Mouse (Mus musculus): ENCODE data around the gene Tbc1d10c. TPM values are rescaled to one million over a fixed set of nuclear protein-coding genes. Genes with fewer than 3 reads are reported as not detected.
"Not testable (repeated sequence)": the region's sequence is repeated elsewhere in the genome, so short reads cannot be mapped to it uniquely, and the experiment has no call there.

The Tbc1d10c gene
- polyA plus RNA-seq, 1 experiment from 2014 or later, result 2.3 TPM

DNA sequence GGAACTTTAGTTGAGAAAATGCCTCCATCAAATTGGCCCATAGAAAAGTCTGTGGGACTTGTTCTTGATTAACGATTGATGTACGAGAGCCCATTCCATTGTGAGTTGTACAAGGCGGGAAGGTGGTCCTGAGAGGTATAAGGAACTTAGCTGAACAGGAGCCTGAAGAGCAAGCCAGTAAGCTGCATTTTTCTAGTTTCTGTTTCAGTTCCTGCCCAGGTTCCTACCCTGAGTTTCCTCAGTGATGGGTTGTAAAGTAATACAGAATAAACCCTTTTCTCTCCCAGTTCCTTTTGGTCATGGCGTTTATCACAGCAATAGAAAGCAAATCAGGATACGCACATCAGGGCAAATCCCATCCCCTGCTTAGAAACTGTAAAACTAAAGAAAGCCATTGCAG is 53.2 kb downstream of the Tbc1d10c start:
- Histone ChIP-seq H3K36me3 (ENCODE audit: control insufficient read depth, insufficient read depth, low read length) (no peaks in the 10 kb centered on the region), H3K9ac (ENCODE audit: low read length) (no peak overlapping the region), H3K27ac (replicated peaks) (no peak overlapping the region), H3K4me2 (replicated peaks; ENCODE audit: low read depth) (no peak overlapping the region), H3K9me3 (ENCODE audit: control insufficient read depth, low read length) (no peaks in the 10 kb centered on the region), H3K4me1 (replicated peaks; ENCODE audit: control insufficient read depth, insufficient read depth) (no peaks in the 10 kb centered on the region), H3K4me3 (ENCODE audit: low read depth, low read length) (no peak overlapping the region), H3K27me3 (ENCODE audit: control insufficient read depth, insufficient read depth, low read length) (no peaks in the 10 kb centered on the region)
- no peak for DNase-seq (ENCODE audit: low spot score)
- no peak for ATAC-seq (ENCODE audit: low FRiP score, low TSS enrichment)
- TF ChIP-seq CTCF (IDR thresholded peaks at IDR 0.05; ENCODE audit: low read depth) (no peak), EP300 (optimal IDR thresholded peaks at IDR 0.05) (no peak)
- WGBS, result 76% methylated on average over 5 of the region's 5 CpGs

DNA sequence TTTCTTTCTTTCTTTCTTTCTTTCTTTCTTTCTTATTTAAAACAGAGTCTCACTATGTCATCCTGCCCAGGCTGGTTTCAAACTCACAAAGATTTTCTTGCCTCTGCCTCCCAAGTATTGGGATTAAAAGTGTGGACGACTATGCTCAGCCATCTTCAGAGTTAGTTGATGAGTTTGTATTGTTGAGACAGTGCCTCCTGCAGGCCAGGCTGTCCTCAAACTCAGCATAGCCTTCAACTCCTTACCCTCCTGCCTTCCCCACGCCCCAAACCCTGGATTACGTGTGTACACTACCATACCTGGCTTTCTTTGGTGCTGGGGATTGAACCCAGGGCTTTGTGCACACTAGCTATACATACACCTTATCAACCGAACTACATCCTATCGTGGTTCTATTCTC is 54.6 kb downstream of the Tbc1d10c start:
- WGBS, result 80% methylated on average over 5 of the region's 5 CpGs
- no peak for DNase-seq (ENCODE audit: low spot score)
- H3K27me3 ChIP-seq (ENCODE audit: control insufficient read depth, insufficient read depth, low read length), result no peaks in the 10 kb centered on the region

DNA sequence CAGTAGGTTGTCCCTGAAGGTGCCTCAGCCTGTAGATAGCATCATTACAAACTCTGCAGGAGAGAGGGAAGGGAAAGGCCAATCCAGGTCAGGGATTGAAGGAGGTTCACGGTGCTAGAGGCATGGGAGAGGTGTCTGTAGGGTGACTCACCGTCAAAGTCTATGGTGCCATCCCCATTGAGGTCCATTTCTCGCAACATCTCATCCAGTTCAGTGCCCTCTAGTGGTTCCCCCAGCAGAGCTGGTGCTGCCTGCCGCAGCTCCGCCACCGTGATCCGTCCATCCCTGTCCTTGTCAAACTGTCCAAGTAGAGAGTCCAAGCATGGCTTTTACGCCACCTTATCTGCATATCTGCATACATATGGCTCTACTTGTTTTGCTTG is 55.1 kb downstream of the Tbc1d10c start:
- TF ChIP-seq CTCF (IDR thresholded peaks at IDR 0.05; ENCODE audit: low read depth), result peak; percentile 61
- H3K27ac ChIP-seq (replicated peaks); H3K27me3 ChIP-seq (ENCODE audit: control insufficient read depth, insufficient read depth, low read length); H3K4me2 ChIP-seq (replicated peaks; ENCODE audit: low read depth); DNase-seq (ENCODE audit: low spot score); H3K9me3 ChIP-seq (ENCODE audit: control insufficient read depth, low read length); H3K9ac ChIP-seq (ENCODE audit: low read length); H3K4me1 ChIP-seq (replicated peaks; ENCODE audit: control insufficient read depth, insufficient read depth); H3K36me3 ChIP-seq (ENCODE audit: control insufficient read depth, insufficient read depth, low read length); H3K4me3 ChIP-seq (ENCODE audit: low read depth, low read length): not testable (repeated sequence)
- peak; percentile 53 for ATAC-seq (ENCODE audit: low FRiP score, low TSS enrichment)
- WGBS, result 10% methylated on average over 7 of the region's 8 CpGs

More for the DNA sequence above, 54.6 kb downstream of the Tbc1d10c start:
- Histone ChIP-seq H3K4me2 (replicated peaks; ENCODE audit: low read depth) (no peak overlapping the region), H3K4me1 (replicated peaks; ENCODE audit: control insufficient read depth, insufficient read depth) (no peaks in the 10 kb centered on the region), H3K36me3 (ENCODE audit: control insufficient read depth, insufficient read depth, low read length) (peaks cover 6% of the 10 kb centered on the region), H3K9ac (ENCODE audit: low read length) (no peak overlapping the region), H3K27ac (replicated peaks) (no peak overlapping the region), H3K4me3 (ENCODE audit: low read depth, low read length) (no peak overlapping the region), H3K9me3 (ENCODE audit: control insufficient read depth, low read length) (no peaks in the 10 kb centered on the region)
- TF ChIP-seq EP300 (optimal IDR thresholded peaks at IDR 0.05), result no peak
- peak; percentile 31 for TF ChIP-seq CTCF (IDR thresholded peaks at IDR 0.05; ENCODE audit: low read depth)
- ATAC-seq (ENCODE audit: low FRiP score, low TSS enrichment), result no peak

DNA sequence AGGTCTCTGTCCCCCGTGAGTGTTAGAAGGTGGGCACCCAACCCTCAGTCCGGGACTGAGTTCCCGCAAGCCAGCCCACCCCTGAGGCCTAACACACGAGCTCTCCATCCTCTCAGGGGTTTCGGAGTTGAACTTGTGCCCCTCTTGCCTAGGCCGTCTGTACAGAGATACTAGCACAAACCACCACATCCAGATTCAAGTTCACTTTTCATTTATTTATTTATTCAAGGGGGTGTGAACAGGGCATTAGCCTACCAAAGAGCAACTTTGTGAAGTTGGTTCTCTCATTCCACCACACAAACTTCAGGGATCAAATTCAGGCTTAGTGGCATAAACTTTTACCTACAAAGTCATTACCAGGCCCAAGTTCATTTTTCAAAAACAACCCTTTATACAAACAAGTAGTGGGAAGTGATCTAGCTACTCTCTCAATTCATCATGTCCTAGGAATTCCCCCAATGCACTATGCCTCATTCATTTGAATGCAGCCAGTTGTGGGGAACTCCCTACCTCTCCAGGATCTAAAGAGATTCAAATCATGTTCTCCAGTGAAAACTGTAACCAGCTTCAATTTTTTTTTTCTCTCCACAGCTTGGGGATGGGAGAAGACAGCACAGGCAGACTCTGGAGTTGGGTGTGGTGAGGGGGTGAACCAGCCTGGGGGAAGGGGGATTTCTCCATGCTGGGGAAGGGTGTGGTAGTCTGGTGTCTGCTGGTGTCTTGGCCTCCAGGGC is 55.7 kb downstream of the Tbc1d10c start:
- H3K27me3 ChIP-seq (ENCODE audit: control insufficient read depth, insufficient read depth, low read length); ATAC-seq (ENCODE audit: low FRiP score, low TSS enrichment); H3K4me2 ChIP-seq (replicated peaks; ENCODE audit: low read depth); H3K4me3 ChIP-seq (ENCODE audit: low read depth, low read length); H3K27ac ChIP-seq (replicated peaks); H3K36me3 ChIP-seq (ENCODE audit: control insufficient read depth, insufficient read depth, low read length); H3K4me1 ChIP-seq (replicated peaks; ENCODE audit: control insufficient read depth, insufficient read depth); DNase-seq (ENCODE audit: low spot score); H3K9me3 ChIP-seq (ENCODE audit: control insufficient read depth, low read length); H3K9ac ChIP-seq (ENCODE audit: low read length): not testable (repeated sequence)
- WGBS, result 78% methylated on average over 6 of the region's 6 CpGs

DNA sequence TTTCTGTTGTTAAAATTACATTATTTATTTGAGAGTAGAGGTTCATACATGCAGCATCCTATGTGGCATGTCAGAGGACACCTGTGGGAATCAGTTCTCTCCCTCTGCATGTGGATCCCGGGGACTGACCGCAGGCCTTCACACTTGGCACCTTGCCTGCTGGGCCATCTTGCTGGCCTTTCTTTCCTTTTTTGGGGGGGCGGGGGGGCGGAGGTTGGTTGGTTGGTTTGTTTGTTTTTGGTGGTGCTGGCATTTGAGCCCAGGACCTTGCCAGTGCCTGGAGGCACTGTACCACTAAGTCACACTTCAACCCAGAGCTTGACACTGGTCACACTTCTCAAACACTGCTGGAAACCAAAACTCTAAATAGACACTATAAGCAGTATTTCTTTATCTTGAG is 56.7 kb downstream of the Tbc1d10c start:
- Histone ChIP-seq H3K27me3 (ENCODE audit: control insufficient read depth, insufficient read depth, low read length) (no peaks in the 10 kb centered on the region), H3K4me2 (replicated peaks; ENCODE audit: low read depth) (no peak overlapping the region), H3K36me3 (ENCODE audit: control insufficient read depth, insufficient read depth, low read length) (peaks cover 14% of the 10 kb centered on the region), H3K9me3 (ENCODE audit: control insufficient read depth, low read length) (no peaks in the 10 kb centered on the region), H3K27ac (replicated peaks) (no peak overlapping the region), H3K4me3 (ENCODE audit: low read depth, low read length) (no peak overlapping the region), H3K4me1 (replicated peaks; ENCODE audit: control insufficient read depth, insufficient read depth) (no peaks in the 10 kb centered on the region), H3K9ac (ENCODE audit: low read length) (no peak overlapping the region)
- TF ChIP-seq CTCF (IDR thresholded peaks at IDR 0.05; ENCODE audit: low read depth) (no peak), EP300 (optimal IDR thresholded peaks at IDR 0.05) (no peak)
- ATAC-seq (ENCODE audit: low FRiP score, low TSS enrichment) (no peak), DNase-seq (ENCODE audit: low spot score) (no peak)
- WGBS, result 90% methylated on average over 4 of the region's 4 CpGs

Small RNAs within 50 kb of the gene (microRNA-seq; reads per million reads assigned to microRNA genes)
- not detected for gene Gm26115

Other genes with a start within 250 kb of the Tbc1d10c start
- 1.1 TPM in 2 replicates for gene Aldh3b3, start 232.6 kb downstream of the Tbc1d10c start, polyA plus RNA-seq (2015; fragmentation: Nextera tagmentation; extraction: Ambion mirVana)
- gene Aldh3b2, start 219.0 kb downstream of the Tbc1d10c start, polyA plus RNA-seq (2015; fragmentation: Nextera tagmentation; extraction: Ambion mirVana), result 75.8 and 84.1 TPM in 2 replicates
- 9.9 TPM in 2 replicates for gene Acy3, start 204.7 kb downstream of the Tbc1d10c start, polyA plus RNA-seq (2015; fragmentation: Nextera tagmentation; extraction: Ambion mirVana)
- gene Tbx10, start 198.5 kb downstream of the Tbc1d10c start, polyA plus RNA-seq (2015; fragmentation: Nextera tagmentation; extraction: Ambion mirVana), result 0.05 TPM in 1 of 2 replicates, not detected in the other
- 39.3 and 40.7 TPM in 2 replicates for gene Nudt8, start 190.7 kb downstream of the Tbc1d10c start, polyA plus RNA-seq (2015; fragmentation: Nextera tagmentation; extraction: Ambion mirVana)
- gene Gm49405, start 190.7 kb downstream of the Tbc1d10c start, polyA plus RNA-seq (2015; fragmentation: Nextera tagmentation; extraction: Ambion mirVana), result 1.1 and 1.3 TPM in 2 replicates
- gene Doc2g, start 188.0 kb downstream of the Tbc1d10c start, polyA plus RNA-seq (2015; fragmentation: Nextera tagmentation; extraction: Ambion mirVana), result 1.2 and 1.7 TPM in 2 replicates
- gene Ndufv1, start 178.5 kb downstream of the Tbc1d10c start, polyA plus RNA-seq (2015; fragmentation: Nextera tagmentation; extraction: Ambion mirVana), result 213 and 216 TPM in 2 replicates
- 1,012 and 1,081 TPM in 2 replicates for gene Gstp1, start 153.3 kb downstream of the Tbc1d10c start, polyA plus RNA-seq (2015; fragmentation: Nextera tagmentation; extraction: Ambion mirVana)
- 85.2 and 93.1 TPM in 2 replicates for gene Gstp2, start 145.3 kb downstream of the Tbc1d10c start, polyA plus RNA-seq (2015; fragmentation: Nextera tagmentation; extraction: Ambion mirVana)
- gene Gstp3, start 131.7 kb downstream of the Tbc1d10c start, polyA plus RNA-seq (2015; fragmentation: Nextera tagmentation; extraction: Ambion mirVana), result 7.1 and 9.7 TPM in 2 replicates
- gene Cabp2, start 109.7 kb downstream of the Tbc1d10c start, polyA plus RNA-seq (2015; fragmentation: Nextera tagmentation; extraction: Ambion mirVana), result not detected in 2 replicates
- gene Cdk2ap2, start 94.1 kb downstream of the Tbc1d10c start, polyA plus RNA-seq (2015; fragmentation: Nextera tagmentation; extraction: Ambion mirVana), result 129 and 134 TPM in 2 replicates
- 8.3 and 11.2 TPM in 2 replicates for gene Pitpnm1, start 91.3 kb downstream of the Tbc1d10c start, polyA plus RNA-seq (2015; fragmentation: Nextera tagmentation; extraction: Ambion mirVana)
- 47.0 and 48.0 TPM in 2 replicates for gene Aip, start 65.4 kb downstream of the Tbc1d10c start, polyA plus RNA-seq (2015; fragmentation: Nextera tagmentation; extraction: Ambion mirVana)
- gene Gpr152, start 51.5 kb downstream of the Tbc1d10c start, polyA plus RNA-seq (2015; fragmentation: Nextera tagmentation; extraction: Ambion mirVana), result 0.02 TPM in 1 of 2 replicates, not detected in the other
- gene Cabp4, start 47.3 kb downstream of the Tbc1d10c start, polyA plus RNA-seq (2015; fragmentation: Nextera tagmentation; extraction: Ambion mirVana), result 0.05 TPM in 1 of 2 replicates, not detected in the other
- gene Coro1b, start 42.7 kb downstream of the Tbc1d10c start, polyA plus RNA-seq (2015; fragmentation: Nextera tagmentation; extraction: Ambion mirVana), result 127 and 133 TPM in 2 replicates
- 1.1 and 1.3 TPM in 2 replicates for gene Ptprcap, start 37.7 kb downstream of the Tbc1d10c start, polyA plus RNA-seq (2015; fragmentation: Nextera tagmentation; extraction: Ambion mirVana)
- 41.1 and 49.3 TPM in 2 replicates for gene Rps6kb2, start 27.9 kb downstream of the Tbc1d10c start, polyA plus RNA-seq (2015; fragmentation: Nextera tagmentation; extraction: Ambion mirVana)
- gene Carns1, start 15.8 kb downstream of the Tbc1d10c start, polyA plus RNA-seq (2015; fragmentation: Nextera tagmentation; extraction: Ambion mirVana), result 1.5 TPM in 2 replicates
- 497 and 506 TPM in 2 replicates for gene Ppp1ca, start 781 bp upstream of the Tbc1d10c start, polyA plus RNA-seq (2015; fragmentation: Nextera tagmentation; extraction: Ambion mirVana)
- gene Rad9a, start 10.4 kb upstream of the Tbc1d10c start, polyA plus RNA-seq (2015; fragmentation: Nextera tagmentation; extraction: Ambion mirVana), result 11.0 and 11.3 TPM in 2 replicates
- 3.2 and 3.6 TPM in 2 replicates for gene Clcf1, start 23.0 kb upstream of the Tbc1d10c start, polyA plus RNA-seq (2015; fragmentation: Nextera tagmentation; extraction: Ambion mirVana)
- gene AC109138.7, start 23.1 kb upstream of the Tbc1d10c start, polyA plus RNA-seq (2015; fragmentation: Nextera tagmentation; extraction: Ambion mirVana), result not detected in 2 replicates
- 42.8 and 45.0 TPM in 2 replicates for gene Pold4, start 40.6 kb upstream of the Tbc1d10c start, polyA plus RNA-seq (2015; fragmentation: Nextera tagmentation; extraction: Ambion mirVana)
- 36.9 and 41.0 TPM in 2 replicates for gene Ssh3, start 77.9 kb upstream of the Tbc1d10c start, polyA plus RNA-seq (2015; fragmentation: Nextera tagmentation; extraction: Ambion mirVana)
- gene Ankrd13d, start 91.9 kb upstream of the Tbc1d10c start, polyA plus RNA-seq (2015; fragmentation: Nextera tagmentation; extraction: Ambion mirVana), result 5.0 and 5.2 TPM in 2 replicates
- gene Grk2, start 114.9 kb upstream of the Tbc1d10c start, polyA plus RNA-seq (2015; fragmentation: Nextera tagmentation; extraction: Ambion mirVana), result 19.3 and 25.5 TPM in 2 replicates
- gene Kdm2a, start 207.0 kb upstream of the Tbc1d10c start, polyA plus RNA-seq (2015; fragmentation: Nextera tagmentation; extraction: Ambion mirVana), result 12.9 and 15.0 TPM in 2 replicates
- 45.5 and 48.0 TPM in 2 replicates for gene Rhod, start 248.1 kb upstream of the Tbc1d10c start, polyA plus RNA-seq (2015; fragmentation: Nextera tagmentation; extraction: Ambion mirVana)